Mouse (Mus musculus): ENCODE results near the gene Aspscr1. TPM values are rescaled to one million over a fixed set of nuclear protein-coding genes. Genes with fewer than 3 reads are reported as not detected.

Aspscr1 gene
- polyA plus RNA-seq, 1 experiment from 2014 or later: 90.4 TPM

GRCm38 (mm10) chr11:120686650-120687272 is 14.0 kb downstream of the Aspscr1 start:
- 84% methylated on average over 20 of the region's 20 CpGs for WGBS
- Histone ChIP-seq H3K27me3 (no peaks in the 10 kb centered on the region), H3K9me3 (replicated peaks) (no peaks in the 10 kb centered on the region), H3K9ac (no peak overlapping the region), H3K36me3 (peaks cover 16% of the 10 kb centered on the region), H3K4me3 (no peak overlapping the region), H3K27ac (no peak overlapping the region), H3K4me1 (replicated peaks) (no peaks in the 10 kb centered on the region), H3K4me2 (no peak overlapping the region)
- ATAC-seq (replicated peaks; ENCODE audit: insufficient number of reproducible peaks, insufficient read depth, low FRiP score, low read depth): no peak

- ATAC-seq (replicated peaks; ENCODE audit: insufficient number of reproducible peaks, insufficient read depth, low FRiP score, low read depth): no peak
- Histone ChIP-seq H3K4me3 (no peak overlapping the region), H3K4me1 (replicated peaks) (peaks cover 12% of the 10 kb centered on the region), H3K9me3 (replicated peaks) (no peaks in the 10 kb centered on the region), H3K4me2 (no peak overlapping the region), H3K36me3 (peaks cover 11% of the 10 kb centered on the region), H3K27me3 (no peaks in the 10 kb centered on the region), H3K27ac (no peak overlapping the region), H3K9ac (no peak overlapping the region)
- 78% methylated on average over 3 of the region's 3 CpGs for WGBS
These were observed 16.6 kb downstream of the Aspscr1 start for GRCm38 (mm10) chr11:120689365-120689764.

- Histone ChIP-seq H3K36me3 (peaks cover 8% of the 10 kb centered on the region), H3K4me2 (no peak overlapping the region)
- 76% methylated on average over 4 of the region's 4 CpGs for WGBS
These were observed 19.8 kb downstream of the Aspscr1 start for GRCm38 (mm10) chr11:120692471-120693011.

GRCm38 (mm10) chr11:120693461-120693860 is 20.7 kb downstream of the Aspscr1 start:
- no peak for ATAC-seq (replicated peaks; ENCODE audit: insufficient number of reproducible peaks, insufficient read depth, low FRiP score, low read depth)
- Histone ChIP-seq H3K4me2 (no peak overlapping the region), H3K27me3 (no peaks in the 10 kb centered on the region), H3K4me3 (no peak overlapping the region), H3K9me3 (replicated peaks) (no peaks in the 10 kb centered on the region), H3K4me1 (replicated peaks) (peaks cover 45% of the 10 kb centered on the region), H3K27ac (no peak overlapping the region), H3K9ac (no peak overlapping the region), H3K36me3 (peaks cover 8% of the 10 kb centered on the region)
- WGBS: 82% methylated on average over 3 of the region's 3 CpGs

More at GRCm38 (mm10) chr11:120692471-120693011, 19.8 kb downstream of the Aspscr1 start:
- H3K27ac ChIP-seq: peak overlapping the region; percentile 55
- H3K9me3 ChIP-seq (replicated peaks): no peaks in the 10 kb centered on the region
- no peak overlapping the region for H3K4me3 ChIP-seq
- peaks cover 36% of the 10 kb centered on the region for H3K4me1 ChIP-seq (replicated peaks)
- H3K27me3 ChIP-seq: no peaks in the 10 kb centered on the region
- ATAC-seq (replicated peaks; ENCODE audit: insufficient number of reproducible peaks, insufficient read depth, low FRiP score, low read depth): no peak
- H3K9ac ChIP-seq: no peak overlapping the region

GRCm38 (mm10) chr11:120695184-120695583 is 22.4 kb downstream of the Aspscr1 start:
- no peak overlapping the region for H3K9ac ChIP-seq
- H3K36me3 ChIP-seq: no peaks in the 10 kb centered on the region
- no peak overlapping the region for H3K4me3 ChIP-seq
- no peaks in the 10 kb centered on the region for H3K27me3 ChIP-seq
- WGBS: 24% methylated on average over 4 of the region's 4 CpGs
- no peak overlapping the region for H3K4me2 ChIP-seq
- peak overlapping the region; percentile 18 for H3K27ac ChIP-seq
- ATAC-seq (replicated peaks; ENCODE audit: insufficient number of reproducible peaks, insufficient read depth, low FRiP score, low read depth): peak; percentile 48
- no peaks in the 10 kb centered on the region for H3K9me3 ChIP-seq (replicated peaks)
- peaks cover 52% of the 10 kb centered on the region for H3K4me1 ChIP-seq (replicated peaks)

GRCm38 (mm10) chr11:120695641-120696040 is 22.9 kb downstream of the Aspscr1 start:
- Histone ChIP-seq H3K27ac (peak overlapping the region; percentile 18; the same call in 1 of the 2 replicates), H3K4me2 (no peak overlapping the region), H3K4me1 (replicated peaks) (peaks cover 52% of the 10 kb centered on the region), H3K36me3 (no peaks in the 10 kb centered on the region), H3K4me3 (no peak overlapping the region), H3K9me3 (replicated peaks) (no peaks in the 10 kb centered on the region), H3K9ac (no peak overlapping the region), H3K27me3 (no peaks in the 10 kb centered on the region)
- ATAC-seq (replicated peaks; ENCODE audit: insufficient number of reproducible peaks, insufficient read depth, low FRiP score, low read depth): no peak
- 55% methylated on average over 12 of the region's 12 CpGs for WGBS

GRCm38 (mm10) chr11:120696568-120696967 is 23.8 kb downstream of the Aspscr1 start:
- Histone ChIP-seq H3K9me3 (replicated peaks) (no peaks in the 10 kb centered on the region), H3K27me3 (no peaks in the 10 kb centered on the region), H3K36me3 (no peaks in the 10 kb centered on the region), H3K4me1 (replicated peaks) (peaks cover 52% of the 10 kb centered on the region), H3K27ac (no peak overlapping the region), H3K9ac (no peak overlapping the region), H3K4me2 (no peak overlapping the region), H3K4me3 (no peak overlapping the region)
- no peak for ATAC-seq (replicated peaks; ENCODE audit: insufficient number of reproducible peaks, insufficient read depth, low FRiP score, low read depth)
- WGBS: 90% methylated on average over 6 of the region's 6 CpGs

GRCm38 (mm10) chr11:120697741-120698140 is 25.0 kb downstream of the Aspscr1 start:
- no peak overlapping the region for H3K4me3 ChIP-seq
- H3K9ac ChIP-seq: peak overlapping the region; percentile 34; the same call in 1 of the 2 replicates
- peaks cover 5% of the 10 kb centered on the region; the same call in 1 of the 2 replicates for H3K36me3 ChIP-seq
- H3K4me2 ChIP-seq: no peak overlapping the region
- H3K27me3 ChIP-seq: no peaks in the 10 kb centered on the region
- H3K4me1 ChIP-seq (replicated peaks): peaks cover 44% of the 10 kb centered on the region
- H3K27ac ChIP-seq: peak overlapping the region; percentile 69
- H3K9me3 ChIP-seq (replicated peaks): no peaks in the 10 kb centered on the region
- ATAC-seq (replicated peaks; ENCODE audit: insufficient number of reproducible peaks, insufficient read depth, low FRiP score, low read depth): peak; percentile 76
- 33% methylated on average over 10 of the region's 10 CpGs for WGBS

GRCm38 (mm10) chr11:120703696-120704454 is 31.1 kb downstream of the Aspscr1 start:
- 47% methylated on average over 15 of the region's 15 CpGs for WGBS
- no peaks in the 10 kb centered on the region for H3K9me3 ChIP-seq (replicated peaks)
- 0 out of 2 replicates have a peak overlapping the region, but pooled peaks have one; percentile 2 for H3K4me2 ChIP-seq
- peaks cover 45% of the 10 kb centered on the region for H3K4me1 ChIP-seq (replicated peaks)
- no peaks in the 10 kb centered on the region for H3K27me3 ChIP-seq
- peak overlapping the region; percentile 12; the same call in 1 of the 2 replicates for H3K9ac ChIP-seq
- ATAC-seq (replicated peaks; ENCODE audit: insufficient number of reproducible peaks, insufficient read depth, low FRiP score, low read depth): 0 out of 2 replicates have a peak, but pooled peaks have one; percentile 24
- peaks cover 5% of the 10 kb centered on the region; the same call in 1 of the 2 replicates for H3K36me3 ChIP-seq
- H3K27ac ChIP-seq: peak overlapping the region; percentile 77
- no peak overlapping the region for H3K4me3 ChIP-seq

GRCm38 (mm10) chr11:120704486-120705325 is 31.9 kb downstream of the Aspscr1 start:
- peaks cover 41% of the 10 kb centered on the region for H3K4me1 ChIP-seq (replicated peaks)
- H3K4me2 ChIP-seq: 0 out of 2 replicates have a peak overlapping the region, but pooled peaks have one; percentile 2
- H3K9me3 ChIP-seq (replicated peaks): no peaks in the 10 kb centered on the region
- H3K27ac ChIP-seq: peak overlapping the region; percentile 77
- H3K27me3 ChIP-seq: no peaks in the 10 kb centered on the region
- no peak overlapping the region; the same call in 1 of the 2 replicates for H3K9ac ChIP-seq
- H3K4me3 ChIP-seq: no peak overlapping the region
- peak; percentile 18; the same call in 1 of the 2 replicates for ATAC-seq (replicated peaks; ENCODE audit: insufficient number of reproducible peaks, insufficient read depth, low FRiP score, low read depth)
- 32% methylated on average over 8 of the region's 8 CpGs for WGBS
- H3K36me3 ChIP-seq: peaks cover 5% of the 10 kb centered on the region
